Mouse (Mus musculus) gastrocnemius, adult 2 months (tissue): ENCODE results near the gene Gm10061. TPM values are rescaled to one million over a fixed set of nuclear protein-coding genes. Genes with fewer than 3 reads are reported as not detected.
"Not testable (repeated sequence)": the region's sequence is repeated elsewhere in the genome, so short reads cannot be mapped to it uniquely, and the experiment has no call there.

Experiments used
- DNase-seq: peaks from one replicate; pipeline ENCODE4 v3.0.0; 2022
- H3K27ac ChIP-seq: fragments of 200-600 bp; 2 replicates; pipeline ENCODE4 v1.8.1; 2022; ENCODE audit warnings: mild to moderate bottlenecking
- H3K4me3 ChIP-seq: fragments of 200-600 bp; 2 replicates; pipeline ENCODE4 v1.8.1; 2022; ENCODE audit warnings: mild to moderate bottlenecking, moderate library complexity
- CTCF ChIP-seq: fragments of 200-600 bp; IDR thresholded peaks from 2 replicates; pipeline ENCODE4 v1.8.1; 2022; ENCODE audit warnings: antibody characterized with exemption, mild to moderate bottlenecking, moderate library complexity
- intact Hi-C: fragments of 180-260 bp; cut with DNase I; formaldehyde crosslinking; loops from one replicate; pipeline ENCODE4 v1.15.1; 2025
- long read RNA-seq, 2 experiments: library from polyadenylated mRNA; stranded (forward); transcript quantifications; one replicate each; pipeline ENCODE4 v2.0.0; 2021
- total RNA-seq, 2 experiments: library from RNA; stranded (reverse); gene quantifications; 2 replicates each; pipeline ENCODE4 v1.2.3; 2021

Gene Gm10061
- total RNA-seq = not detected
- long read RNA-seq, experiment 1 = 0 reads
- long read RNA-seq, experiment 2 = 0 reads

- DNase-seq = no peak
- intact Hi-C loops = no loop called here
- H3K27ac ChIP-seq = no peak within 1 kb of the TSS
- TF ChIP-seq CTCF = no peak
- H3K4me3 ChIP-seq = no peak within 1 kb of the TSS
Measured at GRCm38 (mm10) chr16:89150786-89151185, at the start of gene Gm10061. Gene Gm10061 (plus strand): TSS chr16:89151086.

GRCm38 (mm10) chr16:89140551-89140950 lies 10.3 kb upstream of the Gm10061 start, which contains the start of gene Gm6358:
Gene Gm6358 (plus strand): TSS chr16:89140851.
- no peak for TF ChIP-seq CTCF
- intact Hi-C loops = no loop called here
- Histone ChIP-seq H3K4me3 (no peak within 1 kb of the TSS), H3K27ac (no peak within 1 kb of the TSS)
- no peak for DNase-seq

GRCm38 (mm10) chr16:89157652-89158051 lies 6.8 kb downstream of the Gm10061 start, which contains the start of gene Gm9789:
Gene Gm9789 (plus strand): TSS chr16:89157952.
- intact Hi-C loops = no loop called here
- H3K27ac ChIP-seq = no peak within 1 kb of the TSS
- no peak within 1 kb of the TSS for H3K4me3 ChIP-seq
- no peak for TF ChIP-seq CTCF
- DNase-seq = no peak

- intact Hi-C loops, H3K4me3 ChIP-seq, DNase-seq, H3K27ac ChIP-seq: not testable (repeated sequence)
Measured at GRCm38 (mm10) chr16:89169190-89169589, 18.3 kb downstream of the Gm10061 start, which contains the start of gene Gm7735. Gene Gm7735 (plus strand): TSS chr16:89169490.

- intact Hi-C loops = no loop called here
- DNase-seq = no peak
- Histone ChIP-seq H3K4me3 (no peak within 1 kb of the TSS), H3K27ac (no peak within 1 kb of the TSS)
- TF ChIP-seq CTCF = no peak
Measured at GRCm38 (mm10) chr16:89174435-89174834, 23.5 kb downstream of the Gm10061 start, which contains the start of gene 1110057P08Rik. Gene 1110057P08Rik (plus strand): TSS chr16:89174735.

- Histone ChIP-seq H3K27ac (no peak overlapping the region), H3K4me3 (no peak overlapping the region)
- TF ChIP-seq CTCF = no peak
Measured at GRCm38 (mm10) chr16:89188621-89189020, 37.7 kb downstream of the Gm10061 start.

More at GRCm38 (mm10) chr16:89188621-89189020, 37.7 kb downstream of the Gm10061 start:
- no peak for DNase-seq
- intact Hi-C loops = no loop called here

Other genes starting within 250 kb of the Gm10061 start
- gene Krtap19-9b, start 218.8 kb upstream of the Gm10061 start, total RNA-seq = not detected
- not detected for gene Krtap16-3, start 188.2 kb upstream of the Gm10061 start, total RNA-seq
- gene Krtap22-2, start 140.3 kb upstream of the Gm10061 start, total RNA-seq = not detected
- gene Gm10229, start 135.8 kb upstream of the Gm10061 start, total RNA-seq = not detected
- not detected for gene Krtap6-1, start 119.4 kb upstream of the Gm10061 start, total RNA-seq
- not detected for gene Gm10228, start 109.6 kb upstream of the Gm10061 start, total RNA-seq
- gene Krtap6-5, start 103.2 kb upstream of the Gm10061 start, total RNA-seq = not detected
- not detected for gene 1110025L11Rik, start 87.1 kb upstream of the Gm10061 start, total RNA-seq
- gene Krtap6-3, start 67.1 kb upstream of the Gm10061 start, total RNA-seq = not detected
- not detected for gene Gm6358, start 10.2 kb upstream of the Gm10061 start, total RNA-seq
- gene Gm9789, start 6.9 kb downstream of the Gm10061 start, total RNA-seq = not detected
- gene Gm7735, start 18.4 kb downstream of the Gm10061 start, total RNA-seq = not detected
- gene 1110057P08Rik, start 23.6 kb downstream of the Gm10061 start, total RNA-seq = not detected
- gene Krtap20-2, start 54.8 kb downstream of the Gm10061 start, total RNA-seq = not detected